ENCODE assay signal across 8 mouse cellular contexts in the genomic region with DNA sequence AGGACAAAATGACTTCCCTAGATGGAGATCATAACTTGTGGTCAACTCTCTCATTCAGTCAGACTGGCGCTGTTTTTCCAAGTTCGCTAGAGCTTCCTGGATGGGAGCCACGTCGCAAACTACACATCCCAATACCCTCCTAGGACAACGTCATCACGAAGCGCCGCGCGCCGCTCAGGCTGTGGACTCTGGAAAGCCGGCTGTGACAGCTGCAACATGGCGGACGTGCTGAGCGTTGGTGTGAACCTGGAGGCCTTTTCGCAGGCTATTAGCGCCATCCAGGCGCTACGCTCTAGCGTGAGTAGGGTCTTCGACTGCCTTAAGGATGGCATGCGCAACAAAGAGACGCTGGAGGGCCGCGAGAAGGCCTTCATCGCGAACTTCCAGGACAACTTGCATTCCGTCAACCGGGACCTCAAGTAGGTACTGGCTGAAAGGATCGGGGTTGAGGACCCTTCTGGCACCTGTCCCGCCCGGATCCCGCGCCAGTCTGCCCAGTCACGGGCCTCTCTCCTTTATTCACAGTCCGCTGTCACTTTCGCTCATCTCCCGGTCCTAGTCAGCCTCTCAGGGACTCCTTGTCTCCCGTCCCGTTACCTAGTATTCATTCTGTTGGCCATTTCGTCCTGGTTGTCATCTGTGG. TPM values are rescaled to one million over a fixed set of nuclear protein-coding genes. Genes with fewer than 3 reads are reported as not detected.
DNase-seq lines count a peak whose midpoint lies in the region; ATAC-seq and TF ChIP-seq lines count a peak whose summit lies in the region.

A gene (plus strand): TSS at position 191 of the 643 bp plus-strand sequence.

- under 1% methylated on average over 41 of the region's 41 CpGs for WGBS in forebrain, embryonic 15.5 days
- 1% methylated on average over 41 of the region's 41 CpGs for WGBS in lung, adult 2 months

- no peak within 1 kb of the TSS for H3K27ac ChIP-seq in ES-E14 (ENCODE audit: insufficient read depth, low read depth, low read length, poor library complexity, severe bottlenecking)
- peak within 1 kb of the TSS; percentile 70 for H3K27ac ChIP-seq in forebrain, embryonic 15.5 days (replicated peaks)

- peak; percentile 78; the same call in 1 of the 2 replicates for TF ChIP-seq POLR2A in lung, adult 2 months (IDR thresholded peaks at IDR 0.05; ENCODE audit: borderline replicate concordance, extremely low read depth, low read depth, low read length)

- TF ChIP-seq CTCF in lung, adult 2 months (IDR thresholded peaks at IDR 0.05; ENCODE audit: insufficient read depth, low read length) = no peak

- H3K9me3 ChIP-seq in ES-E14 (ENCODE audit: control insufficient read depth, insufficient read depth, low read depth, low read length) = no peaks in the 10 kb centered on the region
- no peaks in the 10 kb centered on the region for H3K9me3 ChIP-seq in forebrain, embryonic 15.5 days

- no peaks in the 10 kb centered on the region; the same call in 1 of the 2 replicates for H3K36me3 ChIP-seq in ES-E14 (ENCODE audit: control insufficient read depth, insufficient read depth, low read length, poor library complexity, severe bottlenecking)
- H3K36me3 ChIP-seq in forebrain, embryonic 15.5 days = peaks cover 18% of the 10 kb centered on the region

- peak; percentile 97 for ATAC-seq in forebrain, embryonic 15.5 days (replicated peaks)
- ATAC-seq in neutrophil, adult 5-6 weeks (ENCODE audit: extremely low read depth, insufficient number of reproducible peaks, low FRiP score, poor library complexity, severe bottlenecking) = peak; percentile 85

- H3K4me3 ChIP-seq in ES-E14 (ENCODE audit: insufficient read depth in 1 of 2, low read depth in 1 of 2, low read length in 2 of 2, poor library complexity in 1 of 2, severe bottlenecking in 1 of 2) = peak within 1 kb of the TSS; percentile 86 to 87
- peak within 1 kb of the TSS; percentile 55 for H3K4me3 ChIP-seq in forebrain, embryonic 15.5 days
- peak within 1 kb of the TSS; percentile 99 for H3K4me3 ChIP-seq in lung, adult 2 months (replicated peaks; ENCODE audit: extremely low read depth, low read depth, low read length)

- intact Hi-C loops in heart, postnatal 25 days (cut with DNase I) = loop anchor here (5.0 kb wide), 1 partner anchor 94 kb away; a partner anchor contains a TSS

- peaks cover 0 to 3% of the 10 kb centered on the region in 2 experiments; a peak in 2 of 4 replicates for H3K4me1 ChIP-seq in ES-E14 (ENCODE audit: control insufficient read depth in 2 of 2, insufficient read depth in 2 of 2, low read length in 2 of 2, poor library complexity in 1 of 2)
- peaks cover 17% of the 10 kb centered on the region for H3K4me1 ChIP-seq in forebrain, embryonic 15.5 days
- H3K4me1 ChIP-seq in lung, adult 2 months (ENCODE audit: control insufficient read depth, insufficient read depth, low read length) = peaks cover 3% of the 10 kb centered on the region; the same call in 1 of the 2 replicates

- DNase-seq in ES-E14 (ENCODE audit: low read depth, low spot score) = peak; percentile 91
- peak; percentile 93 for DNase-seq in cerebellum, adult 11-12 months
- peak; percentile 91 for DNase-seq in heart, postnatal 25 days (ENCODE audit: low spot score)
- DNase-seq in layer of hippocampus, adult 18-20 months (ENCODE audit: low spot score in 2 of 2) = peak; percentile 96 to 99
- DNase-seq in lung, adult 2 months = peak; percentile 96
- peak; percentile 87 for DNase-seq in thymus, adult 18-20 months

- peak within 1 kb of the TSS; percentile 86 for H3K4me2 ChIP-seq in forebrain, embryonic 15.5 days (replicated peaks)

- H3K9ac ChIP-seq in ES-E14 (ENCODE audit: insufficient read depth, low read depth, low read length, poor library complexity, severe bottlenecking) = peak within 1 kb of the TSS; percentile 86
- peak within 1 kb of the TSS; percentile 63 for H3K9ac ChIP-seq in forebrain, embryonic 15.5 days (replicated peaks)

- no peaks in the 10 kb centered on the region for H3K27me3 ChIP-seq in forebrain, embryonic 15.5 days

- in situ Hi-C loops in ES-E14 (cut with MboI; ENCODE audit: low sequenced_read_pairs in 2 of 2, unreplicated experiment in 2 of 2) = no loop called here

TF ChIP-seq in ES-E14, 5 proteins besides CTCF, POLR2A, EP300 and RAD21:
- TF ChIP-seq CHD2 (IDR thresholded peaks at IDR 0.05; ENCODE audit: low read depth, low read length) = no peak
- TF ChIP-seq ZNF384 (IDR thresholded peaks at IDR 0.05; ENCODE audit: low read depth, low read length) = no peak
- peak; percentile 99 for TF ChIP-seq HCFC1 (IDR thresholded peaks at IDR 0.05; ENCODE audit: borderline replicate concordance, insufficient read depth, low read length)
- TF ChIP-seq ZC3H11A (IDR thresholded peaks at IDR 0.05; ENCODE audit: borderline replicate concordance, low read depth, low read length) = no peak

RNA-seq across cellular contexts. Expression of the gene that starts here (rescaled TPM):
- 21.5 and 25.6 TPM in 2 replicates for total RNA-seq in ES-E14 (2012; rRNA removed)
- polyA plus RNA-seq in forebrain, embryonic 15.5 days (2015; fragmentation: Nextera tagmentation; extraction: Ambion mirVana) = 96.9 and 100 TPM in 2 replicates
- total RNA-seq in heart, postnatal 25 days (2021) = 10 to 100 TPM; 15.3 to 16.3 TPM
- total RNA-seq in layer of hippocampus, adult 18-20 months (2021) = 10 to 100 TPM; 48.2 to 49.0 TPM
- 38.6 and 38.7 TPM in 2 replicates for polyA plus RNA-seq in lung, adult 2 months (2012; rRNA removed)
- total RNA-seq in neutrophil, adult 5-6 weeks (2017) = 11.9 and 12.0 TPM in 2 replicates
